Mouse (Mus musculus) neutrophil, adult 83 days (primary cell): Measurements from ENCODE around the gene Gm15085. TPM values are rescaled to one million over a fixed set of nuclear protein-coding genes. Genes with fewer than 3 reads are reported as not detected.

ENCODE experiments used
- total RNA-seq, 2 experiments: library from RNA; stranded (reverse); gene quantifications; one replicate each; pipeline ENCODE4 v1.2.4; 2023

Gene Gm15085
- not detected for total RNA-seq

GRCm38 (mm10) chrX:149447317-149447716, at the start of gene Gm15085:
Gene Gm15085 (plus strand): TSS chrX:149447617.

Other genes starting within 250 kb of the Gm15085 start
- gene Gm15093, start 175.2 kb upstream of the Gm15085 start, total RNA-seq = not detected
- gene Gm10439, start 147.0 kb downstream of the Gm15085 start, total RNA-seq = not detected